Mouse (Mus musculus) intestine, postnatal 0 days (tissue): Measurements from ENCODE around the gene Ralgapa1. TPM values are rescaled to one million over a fixed set of nuclear protein-coding genes. Genes with fewer than 3 reads are reported as not detected.
"Not testable (repeated sequence)": the region's sequence is repeated elsewhere in the genome, so short reads cannot be mapped to it uniquely, and the experiment has no call there.

Source experiments
- ATAC-seq: fragments of 200-750 bp; cut with Nextera tagmentation; 2 replicates; pipeline ENCODE4 v1.8.0; 2017; ENCODE audit warnings: mild to moderate bottlenecking, moderate TSS enrichment, moderate library complexity
- H3K27ac ChIP-seq: fragments of 300-500 bp; sonication (generic); 2 replicates; pipeline ENCODE4 v1.5.1; 2014; ENCODE audit warnings: mild to moderate bottlenecking, low read depth, low read length, moderate library complexity
- H3K27me3 ChIP-seq: fragments of 300-500 bp; sonication (generic); replicated peaks from 2 replicates; pipeline ENCODE4 v1.6.1; 2014; ENCODE audit warnings: low read length, mixed read lengths; ENCODE audit not compliant: control insufficient read depth, insufficient read depth
- H3K36me3 ChIP-seq: fragments of 300-500 bp; sonication (generic); 2 replicates; pipeline ENCODE4 v1.6.1; 2014; ENCODE audit warnings: mild to moderate bottlenecking, moderate library complexity; ENCODE audit not compliant: control insufficient read depth, insufficient read depth
- H3K4me1 ChIP-seq: fragments of 300-500 bp; sonication (generic); replicated peaks from 2 replicates; pipeline ENCODE4 v1.6.1; 2014; ENCODE audit warnings: antibody characterized with exemption, low read length, mixed read lengths; ENCODE audit not compliant: control insufficient read depth, insufficient read depth
- H3K4me2 ChIP-seq: fragments of 300-500 bp; sonication (generic); replicated peaks from 2 replicates; pipeline ENCODE4 v1.6.1; 2014; ENCODE audit warnings: low read depth, mild to moderate bottlenecking, moderate library complexity
- H3K4me3 ChIP-seq: fragments of 300-500 bp; sonication (generic); 2 replicates; pipeline ENCODE4 v1.5.1; 2014; ENCODE audit warnings: low read depth, low read length
- H3K9ac ChIP-seq: fragments of 300-500 bp; sonication (generic); 2 replicates; pipeline ENCODE4 v1.6.1; 2014; ENCODE audit warnings: mild to moderate bottlenecking, low read depth, low read length
- H3K9me3 ChIP-seq: fragments of 300-500 bp; sonication (generic); 2 replicates; pipeline ENCODE4 v1.6.1; 2016; ENCODE audit warnings: mixed run types; ENCODE audit not compliant: control insufficient read depth
- CTCF ChIP-seq: sonication (generic); IDR thresholded peaks from 2 replicates; pipeline ENCODE4 v1.5.1; 2016; ENCODE audit warnings: low read depth, mild to moderate bottlenecking, control low read depth, antibody characterized with exemption, moderate library complexity
- WGBS: fragments of 180-500 bp; shearing (Covaris S2); extraction: QIAGEN DNeasy Blood & Tissue Kit; methylation state at CpG from one replicate; pipeline ENCODE4 v1.1.7; 2014; 5-methylcytosine and 5-hydroxymethylcytosine counted together
- polyA plus RNA-seq: library from polyadenylated mRNA; unstranded; fragments of >200 nt; fragmentation: Nextera tagmentation; extraction: Ambion mirVana; gene quantifications from 2 replicates; pipeline ENCODE4 v1.2.1, GENCODE M21; 2015

Gene Ralgapa1
- polyA plus RNA-seq, 1 experiment from 2014 or later: 7.7 TPM

- no peak for TF ChIP-seq CTCF
- WGBS: 7% methylated on average over 7 of the region's 7 CpGs
Observed at GRCm38 (mm10) chr12:55598537-55598886, 222.5 kb downstream of the Ralgapa1 start.

DNA sequence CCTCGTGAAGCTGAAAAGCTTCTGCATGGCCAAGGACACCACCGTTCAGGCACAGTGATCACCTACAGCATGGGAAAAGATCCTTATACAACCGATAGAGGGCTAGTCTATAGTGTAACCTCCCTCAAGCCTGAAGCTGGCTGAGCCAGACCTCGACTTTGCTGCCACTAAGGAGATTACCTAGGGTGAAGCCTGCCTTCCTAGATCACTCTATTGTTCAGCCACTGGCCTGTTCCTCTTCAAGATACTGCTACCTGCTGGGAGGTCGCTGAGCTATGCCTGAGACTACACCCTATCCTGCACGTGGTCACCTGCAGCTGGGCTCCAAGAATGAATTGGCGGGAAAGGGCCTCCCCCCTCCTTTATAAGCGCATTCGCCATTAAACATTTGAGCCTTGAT is 234.0 kb downstream of the Ralgapa1 start:
- not testable (repeated sequence) for H3K4me1 ChIP-seq, H3K9me3 ChIP-seq, H3K27ac ChIP-seq, H3K4me3 ChIP-seq, H3K9ac ChIP-seq, ATAC-seq, H3K27me3 ChIP-seq, H3K36me3 ChIP-seq, H3K4me2 ChIP-seq
- 51% methylated on average over 9 of the region's 9 CpGs for WGBS

More at GRCm38 (mm10) chr12:55598537-55598886, 222.5 kb downstream of the Ralgapa1 start:
- Histone ChIP-seq H3K4me2 (peak overlapping the region; percentile 69), H3K4me1 (peaks cover 4% of the 10 kb centered on the region; the same call in 1 of the 2 replicates), H3K9ac (no peak overlapping the region), H3K4me3 (peak overlapping the region; percentile 47), H3K9me3 (no peaks in the 10 kb centered on the region), H3K27ac (no peak overlapping the region), H3K36me3 (no peaks in the 10 kb centered on the region), H3K27me3 (peaks cover 38% of the 10 kb centered on the region)
- ATAC-seq: no peak

GRCm38 (mm10) chr12:55573794-55574193 is 247.2 kb downstream of the Ralgapa1 start:
- Histone ChIP-seq H3K4me1 (no peaks in the 10 kb centered on the region), H3K4me3 (no peak overlapping the region), H3K4me2 (no peak overlapping the region), H3K9ac (no peak overlapping the region), H3K27ac (no peak overlapping the region), H3K27me3 (no peaks in the 10 kb centered on the region), H3K36me3 (no peaks in the 10 kb centered on the region), H3K9me3 (no peaks in the 10 kb centered on the region)
- ATAC-seq: 0 out of 2 replicates have a peak, but pooled peaks have one; percentile 38
- TF ChIP-seq CTCF: no peak
- 9% methylated on average over 6 of the region's 6 CpGs for WGBS

DNA sequence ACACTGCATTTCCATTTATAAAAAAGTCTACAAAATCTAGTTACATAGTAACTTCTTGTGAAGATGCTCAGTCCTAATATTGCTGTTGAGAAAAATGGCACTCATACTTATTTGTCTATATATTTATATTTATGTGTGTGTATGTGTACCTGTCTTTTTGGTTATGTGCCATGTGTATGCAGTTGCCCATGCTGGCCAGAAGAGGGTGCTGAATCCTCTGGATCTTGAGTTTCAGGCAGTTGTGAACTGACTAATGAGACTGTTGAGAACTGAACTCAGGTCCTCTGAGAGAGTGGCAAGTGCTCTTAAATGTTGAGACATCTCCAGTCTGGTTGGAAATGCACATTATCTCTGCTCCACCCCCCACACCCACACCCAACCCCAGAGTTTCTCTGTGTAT is 247.9 kb downstream of the Ralgapa1 start:
- peak; percentile 21; the same call in 1 of the 2 replicates for TF ChIP-seq CTCF
- H3K36me3 ChIP-seq: no peaks in the 10 kb centered on the region
- no peak overlapping the region for H3K4me2 ChIP-seq
- ATAC-seq: no peak
- H3K4me3 ChIP-seq: no peak overlapping the region
- no peaks in the 10 kb centered on the region for H3K27me3 ChIP-seq
- no peak overlapping the region for H3K27ac ChIP-seq
- no peaks in the 10 kb centered on the region for H3K4me1 ChIP-seq
- no peaks in the 10 kb centered on the region for H3K9me3 ChIP-seq
- no peak overlapping the region for H3K9ac ChIP-seq

- no peak for TF ChIP-seq CTCF
- no peak overlapping the region for H3K9ac ChIP-seq
- ATAC-seq: no peak
- H3K4me3 ChIP-seq: no peak overlapping the region
- no peaks in the 10 kb centered on the region for H3K27me3 ChIP-seq
- H3K4me2 ChIP-seq: no peak overlapping the region
- H3K27ac ChIP-seq: no peak overlapping the region
- H3K36me3 ChIP-seq: no peaks in the 10 kb centered on the region
- 81% methylated on average over 10 of the region's 10 CpGs for WGBS
- no peaks in the 10 kb centered on the region for H3K4me1 ChIP-seq
- H3K9me3 ChIP-seq: no peaks in the 10 kb centered on the region
Observed at GRCm38 (mm10) chr12:55571661-55572060, 249.3 kb downstream of the Ralgapa1 start.

- no peak overlapping the region for H3K4me2 ChIP-seq
- H3K27me3 ChIP-seq: no peaks in the 10 kb centered on the region
- no peak overlapping the region for H3K9ac ChIP-seq
- H3K4me1 ChIP-seq: no peaks in the 10 kb centered on the region
- no peak for ATAC-seq
- TF ChIP-seq CTCF: no peak
- 84% methylated on average over 11 of the region's 11 CpGs for WGBS
- no peak overlapping the region for H3K4me3 ChIP-seq
- H3K36me3 ChIP-seq: no peaks in the 10 kb centered on the region
- no peak overlapping the region for H3K27ac ChIP-seq
- H3K9me3 ChIP-seq: no peaks in the 10 kb centered on the region
Observed at GRCm38 (mm10) chr12:55571181-55571580, 249.8 kb downstream of the Ralgapa1 start.

- Histone ChIP-seq H3K4me3 (no peak overlapping the region), H3K4me2 (no peak overlapping the region), H3K9ac (no peak overlapping the region), H3K9me3 (no peaks in the 10 kb centered on the region), H3K27ac (no peak overlapping the region), H3K4me1 (no peaks in the 10 kb centered on the region), H3K27me3 (no peaks in the 10 kb centered on the region), H3K36me3 (no peaks in the 10 kb centered on the region)
- 87% methylated on average over 9 of the region's 9 CpGs for WGBS
- no peak for ATAC-seq
- no peak for TF ChIP-seq CTCF
Observed at GRCm38 (mm10) chr12:55570646-55571045, 250.3 kb downstream of the Ralgapa1 start.
